Mouse (Mus musculus) mesoderm, embryonic 11.5 days (tissue): ENCODE data around the gene Grm1.

ENCODE experiments used
- DNase-seq: peaks from one replicate; pipeline ENCODE4 v3.0.0-alpha.2; 2012; ENCODE audit warnings: low read depth, low spot score

The Grm1 gene

DNA sequence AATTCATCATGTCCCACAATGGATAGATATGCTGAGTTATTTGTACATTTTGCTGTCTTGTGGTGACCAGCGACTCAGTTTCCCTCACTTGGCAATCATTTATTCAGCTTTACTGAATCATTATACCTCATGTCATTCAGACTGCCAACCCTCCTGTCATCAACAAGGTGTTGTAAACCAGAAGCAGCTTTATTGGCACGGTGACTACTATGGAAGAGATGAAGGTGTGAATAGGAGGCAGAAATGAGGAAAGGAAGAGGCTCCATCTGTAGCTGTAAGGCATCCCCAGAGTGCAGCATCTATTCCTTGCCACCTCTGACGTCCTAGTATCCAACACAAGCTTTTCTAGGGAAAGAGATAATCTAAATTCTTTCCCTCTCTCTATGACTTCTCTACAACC is 247.3 kb downstream of the Grm1 start:
- DNase-seq = no peak

DNA sequence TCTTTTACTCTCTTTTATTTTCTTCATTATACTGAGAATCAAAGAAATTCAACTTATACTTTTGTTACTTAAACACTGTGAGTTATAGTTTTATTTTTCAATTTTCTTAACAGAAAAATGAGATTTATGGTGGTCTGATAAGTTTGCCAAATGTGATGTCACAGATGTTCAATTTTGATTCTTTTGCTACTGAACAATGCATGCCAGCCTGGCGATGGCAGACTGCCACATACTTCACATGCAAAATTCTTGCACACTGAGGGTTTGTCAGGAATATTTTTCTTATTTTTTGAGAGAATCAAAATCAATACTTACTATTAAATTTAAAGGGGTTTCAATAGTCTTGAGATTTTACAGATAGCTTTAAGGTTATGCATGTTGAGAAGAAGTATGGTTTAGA is 251.0 kb downstream of the Grm1 start:
- DNase-seq = no peak

DNA sequence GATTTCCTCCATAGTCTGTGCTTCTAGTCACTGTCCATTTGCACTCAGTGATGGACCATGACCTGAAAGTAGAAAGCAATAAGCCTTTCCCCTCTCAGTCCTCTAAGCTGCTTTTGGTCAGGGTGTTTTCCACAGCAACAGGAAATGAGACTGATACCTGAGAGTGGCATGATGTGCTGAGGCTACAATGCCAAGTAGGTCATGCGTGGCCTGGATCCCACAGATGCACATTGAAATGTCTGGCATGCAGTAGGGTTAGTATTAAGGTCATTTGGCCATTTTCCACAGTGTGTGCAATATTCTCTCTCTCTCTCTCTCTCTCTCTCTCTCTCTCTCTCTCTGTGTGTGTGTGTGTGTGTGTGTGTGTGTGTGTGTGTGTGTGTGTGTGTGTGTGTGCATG is 254.8 kb downstream of the Grm1 start:
- DNase-seq = no peak

DNA sequence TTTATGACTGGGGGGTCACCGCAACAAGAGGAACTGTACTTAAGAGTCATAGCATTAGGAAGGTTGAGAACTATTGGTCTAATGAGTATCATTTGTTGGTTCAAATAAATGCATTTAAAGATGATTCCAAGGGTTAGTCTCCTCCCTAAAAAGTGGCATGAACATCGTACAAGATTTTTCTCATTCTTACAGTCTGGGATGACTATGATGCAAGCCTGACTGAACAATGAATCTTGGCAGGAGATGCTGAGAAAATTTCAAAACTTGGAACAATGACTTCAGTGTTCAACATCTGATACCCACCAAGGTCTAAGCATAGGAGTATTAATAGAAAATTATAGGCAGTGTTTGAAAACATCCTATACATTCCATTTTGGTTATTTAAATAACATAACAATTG is 264.1 kb downstream of the Grm1 start:
- no peak for DNase-seq

DNA sequence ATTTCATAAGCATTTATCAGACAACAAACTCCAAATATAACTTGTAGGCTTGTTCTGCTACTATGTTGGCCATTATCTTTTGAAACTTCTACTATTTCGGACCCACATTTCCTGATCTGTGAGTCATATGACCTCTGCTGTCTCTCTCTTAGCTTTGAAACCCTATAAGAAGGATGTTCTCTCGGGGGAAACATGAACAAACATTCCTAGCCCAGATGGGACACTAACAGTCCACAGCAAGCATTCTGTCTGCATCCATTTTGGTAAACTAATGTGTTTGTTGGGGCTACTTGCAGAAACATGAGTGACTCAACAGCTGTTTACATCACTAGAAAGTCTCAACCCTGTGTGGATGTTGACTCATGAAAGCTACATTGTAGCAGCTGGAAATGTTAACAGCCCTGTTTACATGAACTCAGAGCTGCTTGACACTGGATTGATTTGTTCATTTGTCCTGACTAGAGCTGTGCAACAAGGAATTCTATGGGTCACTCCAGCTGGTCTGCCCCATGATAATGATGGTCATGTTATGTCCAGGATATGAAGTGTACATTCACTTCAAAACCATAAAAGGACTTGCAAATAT is 267.4 kb downstream of the Grm1 start:
- DNase-seq = no peak

GRCm38 (mm10) chr10:10812750-10813711 is 269.1 kb downstream of the Grm1 start:
- DNase-seq = no peak

DNA sequence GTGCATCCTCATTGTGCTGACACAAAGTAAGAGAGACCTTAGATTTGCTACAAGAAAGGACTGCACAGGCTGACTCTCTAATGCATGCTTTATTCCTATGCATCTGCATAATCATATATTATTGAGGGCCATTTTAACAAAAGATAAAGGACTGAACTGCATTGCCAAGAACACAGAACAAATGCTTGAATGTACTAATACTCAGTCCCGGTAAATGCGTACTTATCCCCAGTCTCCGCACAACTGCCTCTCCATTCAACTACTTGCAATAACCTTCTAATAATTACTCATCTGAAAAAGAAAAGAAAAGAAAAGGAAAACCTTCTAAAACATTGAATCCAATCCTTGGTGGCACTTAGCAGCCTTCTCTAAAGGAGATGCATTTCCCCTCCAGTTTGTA is 272.4 kb downstream of the Grm1 start:
- DNase-seq = no peak

GRCm38 (mm10) chr10:10795321-10795720 is 286.8 kb downstream of the Grm1 start:
- DNase-seq = no peak

- DNase-seq = no peak
These were observed 291.7 kb downstream of the Grm1 start for GRCm38 (mm10) chr10:10790458-10790857.

DNA sequence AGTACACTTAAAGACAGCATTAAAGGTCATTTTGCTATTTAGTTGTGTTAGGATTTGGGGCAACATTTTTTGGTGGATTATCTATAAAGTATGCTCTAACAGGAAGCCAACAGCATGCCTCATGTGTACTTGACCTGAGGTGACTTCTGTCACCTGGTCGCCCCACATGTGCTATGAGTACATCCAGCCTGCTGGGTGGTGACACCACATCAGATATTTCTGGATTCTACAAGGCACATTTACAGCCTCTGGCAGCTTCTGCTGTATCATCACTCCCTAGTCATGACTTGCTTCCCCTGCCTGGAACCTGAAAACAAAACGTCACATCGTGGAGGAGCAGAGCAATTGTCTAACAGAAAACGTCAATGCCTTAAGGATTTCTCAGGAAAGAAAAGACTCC is 292.2 kb downstream of the Grm1 start:
- no peak for DNase-seq

DNA sequence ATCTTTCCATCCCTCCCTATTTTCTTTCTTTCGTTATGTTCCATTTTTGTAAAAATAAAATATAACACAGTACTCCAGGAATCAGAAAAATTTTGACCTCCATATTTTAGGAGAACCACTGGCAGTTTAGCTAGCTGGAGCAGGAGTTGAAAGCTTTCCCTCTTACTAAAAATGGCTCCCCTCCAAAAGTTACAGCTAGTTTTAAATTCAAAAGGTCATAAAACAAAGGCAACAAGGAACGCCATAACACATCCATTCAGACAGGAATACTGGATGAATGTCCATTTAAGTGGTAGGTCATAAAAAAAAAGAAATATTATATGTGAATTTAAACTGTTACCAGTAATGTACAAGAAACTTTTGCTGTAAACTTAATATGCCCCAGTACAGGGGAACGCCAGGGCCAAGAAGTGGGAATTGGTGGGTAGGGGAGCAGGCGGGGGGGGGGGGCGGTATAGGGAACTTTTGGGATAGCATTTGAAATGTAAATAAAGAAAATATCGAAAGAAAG is 294.2 kb downstream of the Grm1 start:
- DNase-seq = no peak

DNA sequence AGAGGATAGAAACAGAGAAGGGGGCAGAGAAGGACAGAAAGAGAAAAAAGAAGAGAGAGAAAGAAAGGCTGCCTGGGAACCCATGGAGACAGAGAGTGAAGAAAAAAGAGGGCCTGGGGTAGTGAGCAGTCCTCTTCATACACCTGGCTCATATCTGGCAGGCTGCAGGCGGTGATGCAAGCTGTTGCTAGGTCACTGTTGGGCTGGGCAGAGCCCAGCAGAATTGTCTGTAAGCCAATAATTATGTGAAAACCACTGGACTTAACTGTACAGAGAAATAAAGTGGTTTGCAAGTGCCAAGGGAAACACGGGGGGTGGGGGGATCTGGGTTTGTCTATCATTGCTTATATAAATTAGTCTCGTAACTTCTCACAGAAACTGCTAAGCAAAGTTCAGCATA is 297.0 kb downstream of the Grm1 start:
- DNase-seq = no peak

GRCm38 (mm10) chr10:10774827-10775226 is 307.3 kb downstream of the Grm1 start:
- DNase-seq = no peak

DNA sequence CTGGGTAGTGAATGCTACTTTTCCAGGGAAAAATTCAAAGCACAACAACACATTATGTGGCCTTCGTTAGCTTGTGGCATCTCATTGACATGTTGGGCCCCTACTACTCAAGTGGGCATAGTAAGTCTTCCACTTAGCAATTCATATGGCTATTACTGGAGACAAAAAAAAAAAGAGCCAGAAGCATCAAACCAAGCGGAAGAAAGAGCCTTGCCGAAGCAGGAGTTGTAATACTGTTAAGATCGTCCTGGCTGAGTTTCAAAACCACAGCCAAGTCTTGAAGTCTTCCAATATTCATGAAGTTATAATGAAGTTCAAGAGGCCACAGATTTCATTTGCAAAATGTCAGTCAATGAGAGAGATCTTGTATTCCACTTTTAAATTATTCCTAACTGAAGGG is 319.1 kb downstream of the Grm1 start:
- no peak for DNase-seq

DNA sequence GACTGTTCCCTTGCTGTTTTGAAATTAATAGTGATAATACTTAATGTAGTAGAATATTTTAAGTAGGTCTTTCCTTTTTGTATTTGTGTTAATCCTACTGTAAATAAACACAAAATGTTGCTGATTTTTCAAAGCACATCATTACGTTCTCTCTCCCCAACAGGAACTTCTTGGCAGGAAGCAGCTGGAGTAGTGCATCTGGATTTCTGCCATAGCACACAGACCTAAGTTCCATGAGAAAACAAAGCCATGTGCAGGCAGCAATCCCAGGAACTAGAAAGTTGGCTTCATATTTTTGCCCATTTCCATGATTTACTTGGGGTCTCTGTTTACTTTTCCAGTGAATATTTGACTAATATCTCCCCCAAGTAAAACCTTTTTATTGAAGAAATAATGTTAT is 320.9 kb downstream of the Grm1 start:
- DNase-seq = no peak

- DNase-seq = no peak
These were observed 321.4 kb downstream of the Grm1 start for GRCm38 (mm10) chr10:10760801-10761200.

DNA sequence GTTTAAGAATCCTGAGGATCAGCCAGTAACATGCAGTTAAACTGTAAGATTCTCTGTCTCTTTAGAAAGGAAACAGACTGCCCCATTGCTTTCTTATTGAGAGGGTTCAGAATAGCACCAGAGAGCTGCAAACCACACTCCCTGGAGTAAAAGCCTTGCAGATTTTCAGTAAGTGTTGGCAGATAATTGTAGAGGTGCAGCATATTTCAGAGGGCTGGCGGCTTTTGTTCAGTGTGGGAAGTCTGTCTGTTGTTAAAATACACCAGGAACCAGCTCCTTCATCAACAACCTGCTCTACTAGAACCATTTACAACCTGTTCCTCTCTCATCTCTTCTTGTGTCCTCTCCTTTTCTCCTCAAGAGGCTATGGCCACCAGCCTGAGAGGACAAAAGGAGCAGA is 331.1 kb downstream of the Grm1 start:
- no peak for DNase-seq

DNA sequence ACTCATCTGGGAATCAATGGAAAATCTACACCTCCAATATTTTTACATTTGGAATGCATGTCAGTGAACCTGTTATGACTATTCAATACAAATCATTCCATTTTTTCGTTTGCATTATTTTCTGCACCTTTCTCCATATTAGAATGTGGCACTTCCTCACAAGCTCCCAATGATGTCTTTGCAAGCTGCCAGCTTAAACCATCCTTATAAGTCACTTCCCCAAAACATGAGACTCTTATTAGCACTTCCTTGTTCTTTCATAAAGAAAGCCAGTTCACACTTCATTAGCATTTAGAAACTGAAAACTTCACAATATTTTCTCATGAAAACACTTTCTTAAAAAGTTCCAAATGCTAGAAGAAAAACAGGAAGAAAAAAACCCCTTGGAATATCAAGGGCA is 338.1 kb downstream of the Grm1 start:
- DNase-seq = no peak

DNA sequence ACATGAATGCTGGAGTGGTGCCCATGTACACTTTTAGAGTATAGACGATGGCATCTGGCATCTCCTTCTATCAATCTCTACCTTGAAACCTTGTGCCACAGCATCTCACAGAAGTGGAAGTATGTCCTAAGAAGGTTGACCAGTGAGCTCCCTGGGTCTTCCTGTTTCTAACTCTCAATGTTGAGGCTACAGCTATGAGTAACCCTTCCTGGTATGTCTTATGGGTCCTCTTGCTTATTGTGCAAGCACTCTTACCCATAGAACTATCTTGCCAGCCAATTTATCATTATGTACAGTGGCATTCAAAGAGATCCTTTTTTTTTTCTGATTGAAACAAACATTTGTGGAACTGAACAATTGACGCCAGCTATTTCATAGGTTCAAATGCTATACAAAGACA is 340.0 kb downstream of the Grm1 start:
- DNase-seq = no peak

DNA sequence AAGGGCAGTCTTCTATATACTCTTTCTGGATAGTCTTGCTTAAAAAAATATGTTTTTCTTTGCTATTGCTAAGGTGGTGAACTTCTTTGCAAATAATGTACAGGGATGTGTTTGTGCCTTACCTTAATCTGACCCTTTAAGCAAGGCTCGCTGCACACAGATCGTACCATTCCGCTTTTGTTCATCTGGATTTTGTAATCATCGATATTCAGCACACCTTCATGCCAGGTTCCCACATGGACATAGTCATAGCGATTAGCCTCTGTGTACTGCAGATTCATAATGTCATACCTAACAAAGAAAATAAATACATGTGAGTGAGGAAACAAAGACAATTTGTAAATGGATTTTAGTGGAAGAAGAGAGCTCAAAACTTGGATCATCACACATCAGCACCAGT is 340.8 kb downstream of the Grm1 start:
- DNase-seq = no peak

- DNase-seq = no peak
These were observed 341.4 kb downstream of the Grm1 start for GRCm38 (mm10) chr10:10740729-10741128.

GRCm38 (mm10) chr10:10737041-10737681 is 345.0 kb downstream of the Grm1 start:
- DNase-seq = no peak

- no peak for DNase-seq
These were observed 347.6 kb downstream of the Grm1 start for GRCm38 (mm10) chr10:10734561-10734960.
